Mouse (Mus musculus): ENCODE data around the gene Cep112. TPM values are rescaled to one million over a fixed set of nuclear protein-coding genes. Genes with fewer than 3 reads are reported as not detected.
A peak's percentile ranks its signal among the peaks of the same experiment; 100 is the strongest.

The Cep112 gene
- polyA plus RNA-seq, 1 experiment from 2014 or later: 11.6 TPM

- Histone ChIP-seq H3K9me3 (no peaks in the 10 kb centered on the region), H3K4me1 (no peaks in the 10 kb centered on the region), H3K27ac (no peak overlapping the region), H3K4me3 (no peak overlapping the region), H3K36me3 (no peaks in the 10 kb centered on the region), H3K27me3 (ENCODE audit: insufficient read depth, poor library complexity, severe bottlenecking) (no peaks in the 10 kb centered on the region; the same call in 1 of the 2 replicates)
- WGBS: 78% methylated on average over 5 of the region's 5 CpGs
- DNase-seq (ENCODE audit: low spot score): no peak
Measured at GRCm38 (mm10) chr11:108881662-108882061, 456.7 kb downstream of the Cep112 start.

GRCm38 (mm10) chr11:108885276-108885896 lies 460.4 kb downstream of the Cep112 start:
- no peaks in the 10 kb centered on the region for H3K27me3 ChIP-seq (ENCODE audit: insufficient read depth, poor library complexity, severe bottlenecking)
- H3K27ac ChIP-seq: no peak overlapping the region
- H3K4me3 ChIP-seq: no peak overlapping the region
- 65% methylated on average over 19 of the region's 19 CpGs for WGBS
- no peak for DNase-seq (ENCODE audit: low spot score)
- H3K36me3 ChIP-seq: no peaks in the 10 kb centered on the region
- peaks cover 11% of the 10 kb centered on the region for H3K4me1 ChIP-seq
- H3K9me3 ChIP-seq: no peaks in the 10 kb centered on the region

- peaks cover 17% of the 10 kb centered on the region for H3K4me1 ChIP-seq
- DNase-seq (ENCODE audit: low spot score): no peak
- H3K27ac ChIP-seq: no peak overlapping the region
- WGBS: 76% methylated on average over 8 of the region's 8 CpGs
- H3K36me3 ChIP-seq: no peaks in the 10 kb centered on the region
- H3K27me3 ChIP-seq (ENCODE audit: insufficient read depth, poor library complexity, severe bottlenecking): no peaks in the 10 kb centered on the region
- H3K4me3 ChIP-seq: no peak overlapping the region
- no peaks in the 10 kb centered on the region for H3K9me3 ChIP-seq
Measured at GRCm38 (mm10) chr11:108886060-108886459, 461.1 kb downstream of the Cep112 start.

GRCm38 (mm10) chr11:108889121-108889520 lies 464.1 kb downstream of the Cep112 start:
- Histone ChIP-seq H3K9me3 (no peaks in the 10 kb centered on the region), H3K36me3 (no peaks in the 10 kb centered on the region), H3K27ac (no peak overlapping the region), H3K4me3 (no peak overlapping the region), H3K4me1 (peaks cover 30% of the 10 kb centered on the region), H3K27me3 (ENCODE audit: insufficient read depth, poor library complexity, severe bottlenecking) (peaks cover 18% of the 10 kb centered on the region)
- DNase-seq (ENCODE audit: low spot score): no peak
- 40% methylated on average over 11 of the region's 11 CpGs for WGBS

- 24% methylated on average over 16 of the region's 16 CpGs for WGBS
- Histone ChIP-seq H3K4me3 (peak overlapping the region; percentile 52), H3K27me3 (ENCODE audit: insufficient read depth, poor library complexity, severe bottlenecking) (peaks cover 30% of the 10 kb centered on the region), H3K4me1 (peaks cover 30% of the 10 kb centered on the region), H3K36me3 (no peaks in the 10 kb centered on the region), H3K27ac (peak overlapping the region; percentile 81), H3K9me3 (no peaks in the 10 kb centered on the region)
- DNase-seq (ENCODE audit: low spot score): no peak
Measured at GRCm38 (mm10) chr11:108890544-108890943, 465.6 kb downstream of the Cep112 start.

GRCm38 (mm10) chr11:108891111-108891870 lies 466.3 kb downstream of the Cep112 start:
- peak overlapping the region; percentile 81 for H3K27ac ChIP-seq
- H3K9me3 ChIP-seq: no peaks in the 10 kb centered on the region
- H3K36me3 ChIP-seq: no peaks in the 10 kb centered on the region
- H3K4me3 ChIP-seq: peak overlapping the region; percentile 52
- peaks cover 30% of the 10 kb centered on the region for H3K4me1 ChIP-seq
- peak; percentile 90 for DNase-seq (ENCODE audit: low spot score)
- peaks cover 30% of the 10 kb centered on the region for H3K27me3 ChIP-seq (ENCODE audit: insufficient read depth, poor library complexity, severe bottlenecking)
- 1% methylated on average over 17 of the region's 17 CpGs for WGBS

GRCm38 (mm10) chr11:108891871-108892380 lies 466.9 kb downstream of the Cep112 start:
- DNase-seq (ENCODE audit: low spot score): no peak
- peak overlapping the region; percentile 81 for H3K27ac ChIP-seq
- H3K4me3 ChIP-seq: peak overlapping the region; percentile 52
- peaks cover 34% of the 10 kb centered on the region for H3K27me3 ChIP-seq (ENCODE audit: insufficient read depth, poor library complexity, severe bottlenecking)
- no peaks in the 10 kb centered on the region for H3K36me3 ChIP-seq
- H3K4me1 ChIP-seq: peaks cover 30% of the 10 kb centered on the region
- 4% methylated on average over 21 of the region's 21 CpGs for WGBS
- H3K9me3 ChIP-seq: no peaks in the 10 kb centered on the region

- Histone ChIP-seq H3K4me1 (peaks cover 30% of the 10 kb centered on the region), H3K36me3 (no peaks in the 10 kb centered on the region), H3K27me3 (ENCODE audit: insufficient read depth, poor library complexity, severe bottlenecking) (peaks cover 37% of the 10 kb centered on the region), H3K27ac (no peak overlapping the region), H3K4me3 (no peak overlapping the region), H3K9me3 (no peaks in the 10 kb centered on the region)
- 15% methylated on average over 5 of the region's 7 CpGs for WGBS
- DNase-seq (ENCODE audit: low spot score): no peak
Measured at GRCm38 (mm10) chr11:108892406-108892805, 467.4 kb downstream of the Cep112 start.

- H3K27me3 ChIP-seq (ENCODE audit: insufficient read depth, poor library complexity, severe bottlenecking): peaks cover 46% of the 10 kb centered on the region
- H3K4me1 ChIP-seq: peaks cover 38% of the 10 kb centered on the region
- no peak overlapping the region for H3K4me3 ChIP-seq
- 46% methylated on average over 12 of the region's 12 CpGs for WGBS
- H3K9me3 ChIP-seq: no peaks in the 10 kb centered on the region
- DNase-seq (ENCODE audit: low spot score): no peak
- H3K36me3 ChIP-seq: no peaks in the 10 kb centered on the region
- H3K27ac ChIP-seq: no peak overlapping the region
Measured at GRCm38 (mm10) chr11:108893232-108893790, 468.3 kb downstream of the Cep112 start.

- H3K36me3 ChIP-seq: no peaks in the 10 kb centered on the region
- no peak overlapping the region for H3K27ac ChIP-seq
- H3K4me1 ChIP-seq: peaks cover 44% of the 10 kb centered on the region
- no peak for DNase-seq (ENCODE audit: low spot score)
- H3K4me3 ChIP-seq: no peak overlapping the region
- 47% methylated on average over 10 of the region's 10 CpGs for WGBS
- no peaks in the 10 kb centered on the region for H3K9me3 ChIP-seq
- H3K27me3 ChIP-seq (ENCODE audit: insufficient read depth, poor library complexity, severe bottlenecking): peaks cover 50% of the 10 kb centered on the region
Measured at GRCm38 (mm10) chr11:108893855-108894510, 469.0 kb downstream of the Cep112 start.

GRCm38 (mm10) chr11:108897034-108897433 lies 472.0 kb downstream of the Cep112 start:
- Histone ChIP-seq H3K9me3 (no peaks in the 10 kb centered on the region), H3K36me3 (no peaks in the 10 kb centered on the region), H3K4me3 (no peak overlapping the region), H3K27me3 (ENCODE audit: insufficient read depth, poor library complexity, severe bottlenecking) (peaks cover 66% of the 10 kb centered on the region), H3K27ac (no peak overlapping the region), H3K4me1 (peaks cover 27% of the 10 kb centered on the region)
- 75% methylated on average over 4 of the region's 4 CpGs for WGBS
- no peak for DNase-seq (ENCODE audit: low spot score)

GRCm38 (mm10) chr11:108898063-108898462 lies 473.1 kb downstream of the Cep112 start:
- no peak for DNase-seq (ENCODE audit: low spot score)
- H3K27me3 ChIP-seq (ENCODE audit: insufficient read depth, poor library complexity, severe bottlenecking): peaks cover 58% of the 10 kb centered on the region
- H3K36me3 ChIP-seq: no peaks in the 10 kb centered on the region
- peaks cover 30% of the 10 kb centered on the region for H3K4me1 ChIP-seq
- no peak overlapping the region for H3K27ac ChIP-seq
- H3K4me3 ChIP-seq: no peak overlapping the region
- WGBS: 64% methylated on average over 9 of the region's 9 CpGs
- H3K9me3 ChIP-seq: no peaks in the 10 kb centered on the region

- H3K9me3 ChIP-seq: no peaks in the 10 kb centered on the region
- peaks cover 30% of the 10 kb centered on the region for H3K4me1 ChIP-seq
- no peak for DNase-seq (ENCODE audit: low spot score)
- peaks cover 54% of the 10 kb centered on the region for H3K27me3 ChIP-seq (ENCODE audit: insufficient read depth, poor library complexity, severe bottlenecking)
- no peaks in the 10 kb centered on the region for H3K36me3 ChIP-seq
- WGBS: 44% methylated on average over 6 of the region's 6 CpGs
- H3K4me3 ChIP-seq: no peak overlapping the region
- no peak overlapping the region for H3K27ac ChIP-seq
Measured at GRCm38 (mm10) chr11:108898483-108898882, 473.5 kb downstream of the Cep112 start.

Data from heart, embryonic 10.5 days (tissue).